Mouse (Mus musculus): ENCODE measurements at regions not wholly inside any gene's neighbourhood (a gene's known extent, or its start where the extent isn't known, plus 50 kb on each side); places are given as distances from the start of the nearest gene placed in this dataset.

- Histone ChIP-seq H3K9me3 (ENCODE audit: control insufficient read depth) (no peaks in the 10 kb centered on the region), H3K36me3 (ENCODE audit: control insufficient read depth, insufficient read depth) (no peaks in the 10 kb centered on the region), H3K4me2 (replicated peaks; ENCODE audit: low read depth) (no peak overlapping the region), H3K4me1 (replicated peaks; ENCODE audit: control insufficient read depth, insufficient read depth, low read length) (no peaks in the 10 kb centered on the region), H3K27ac (ENCODE audit: low read depth, low read length) (no peak overlapping the region), H3K4me3 (ENCODE audit: low read depth, low read length) (no peak overlapping the region), H3K9ac (ENCODE audit: low read depth, low read length) (no peak overlapping the region), H3K27me3 (replicated peaks; ENCODE audit: control insufficient read depth, insufficient read depth, low read length) (no peaks in the 10 kb centered on the region)
- peak; percentile 57 for TF ChIP-seq CTCF (IDR thresholded peaks at IDR 0.05; ENCODE audit: low read depth)
- ATAC-seq: no peak
- 70% methylated on average over 4 of the region's 4 CpGs for WGBS
Observed at GRCm38 (mm10) chr16:75362095-75362494, 223.8 kb downstream of the Lipi start.

DNA sequence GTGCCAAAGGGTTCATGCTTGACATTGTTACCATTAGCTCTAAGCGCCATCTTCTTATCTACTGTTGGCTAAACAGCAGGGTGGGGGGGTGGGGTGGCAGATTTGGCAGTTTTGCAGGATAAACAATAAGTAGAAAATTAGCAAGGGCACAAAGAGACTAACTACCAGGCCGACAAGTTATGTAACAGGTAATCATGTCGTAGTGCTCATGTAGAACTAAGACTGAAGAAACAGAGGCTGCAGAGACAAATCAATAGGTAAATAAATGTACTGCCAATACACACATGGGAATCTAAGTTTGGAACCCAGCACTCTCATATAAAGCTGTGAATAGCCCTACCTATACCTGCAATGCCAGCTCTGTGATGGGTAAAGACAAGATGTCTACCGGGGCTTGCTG lies 225.1 kb downstream of the Lipi start:
- no peak for ATAC-seq
- Histone ChIP-seq H3K4me3 (ENCODE audit: low read depth, low read length) (no peak overlapping the region), H3K36me3 (ENCODE audit: control insufficient read depth, insufficient read depth) (no peaks in the 10 kb centered on the region), H3K27ac (ENCODE audit: low read depth, low read length) (no peak overlapping the region), H3K27me3 (replicated peaks; ENCODE audit: control insufficient read depth, insufficient read depth, low read length) (no peaks in the 10 kb centered on the region), H3K4me2 (replicated peaks; ENCODE audit: low read depth) (no peak overlapping the region), H3K9ac (ENCODE audit: low read depth, low read length) (no peak overlapping the region), H3K9me3 (ENCODE audit: control insufficient read depth) (no peaks in the 10 kb centered on the region), H3K4me1 (replicated peaks; ENCODE audit: control insufficient read depth, insufficient read depth, low read length) (no peaks in the 10 kb centered on the region)
- 70% methylated on average over 4 of the region's 4 CpGs for WGBS
- no peak for TF ChIP-seq CTCF (IDR thresholded peaks at IDR 0.05; ENCODE audit: low read depth)

GRCm38 (mm10) chr16:75353394-75353793 lies 232.5 kb downstream of the Lipi start:
- H3K4me3 ChIP-seq (ENCODE audit: low read depth, low read length): no peak overlapping the region
- no peaks in the 10 kb centered on the region for H3K27me3 ChIP-seq (replicated peaks; ENCODE audit: control insufficient read depth, insufficient read depth, low read length)
- TF ChIP-seq CTCF (IDR thresholded peaks at IDR 0.05; ENCODE audit: low read depth): no peak
- WGBS: 86% methylated on average over 1 of the region's 1 CpGs
- H3K4me2 ChIP-seq (replicated peaks; ENCODE audit: low read depth): no peak overlapping the region
- ATAC-seq: no peak
- H3K4me1 ChIP-seq (replicated peaks; ENCODE audit: control insufficient read depth, insufficient read depth, low read length): no peaks in the 10 kb centered on the region
- no peak overlapping the region for H3K27ac ChIP-seq (ENCODE audit: low read depth, low read length)
- H3K9ac ChIP-seq (ENCODE audit: low read depth, low read length): no peak overlapping the region
- no peaks in the 10 kb centered on the region for H3K9me3 ChIP-seq (ENCODE audit: control insufficient read depth)
- H3K36me3 ChIP-seq (ENCODE audit: control insufficient read depth, insufficient read depth): no peaks in the 10 kb centered on the region

GRCm38 (mm10) chr16:75344201-75344927 lies 241.5 kb downstream of the Lipi start:
- no peak overlapping the region for H3K27ac ChIP-seq (ENCODE audit: low read depth, low read length)
- no peak overlapping the region for H3K4me2 ChIP-seq (replicated peaks; ENCODE audit: low read depth)
- H3K4me3 ChIP-seq (ENCODE audit: low read depth, low read length): no peak overlapping the region
- ATAC-seq: no peak
- H3K36me3 ChIP-seq (ENCODE audit: control insufficient read depth, insufficient read depth): no peaks in the 10 kb centered on the region
- no peaks in the 10 kb centered on the region for H3K4me1 ChIP-seq (replicated peaks; ENCODE audit: control insufficient read depth, insufficient read depth, low read length)
- no peak overlapping the region for H3K9ac ChIP-seq (ENCODE audit: low read depth, low read length)
- H3K27me3 ChIP-seq (replicated peaks; ENCODE audit: control insufficient read depth, insufficient read depth, low read length): no peaks in the 10 kb centered on the region
- WGBS: 88% methylated on average over 8 of the region's 8 CpGs
- no peaks in the 10 kb centered on the region for H3K9me3 ChIP-seq (ENCODE audit: control insufficient read depth)
- no peak for TF ChIP-seq CTCF (IDR thresholded peaks at IDR 0.05; ENCODE audit: low read depth)

- no peak overlapping the region for H3K4me2 ChIP-seq (replicated peaks; ENCODE audit: low read depth)
- peak; percentile 73 for TF ChIP-seq CTCF (IDR thresholded peaks at IDR 0.05; ENCODE audit: low read depth)
- no peaks in the 10 kb centered on the region for H3K9me3 ChIP-seq (ENCODE audit: control insufficient read depth)
- H3K4me1 ChIP-seq (replicated peaks; ENCODE audit: control insufficient read depth, insufficient read depth, low read length): no peaks in the 10 kb centered on the region
- no peak overlapping the region for H3K27ac ChIP-seq (ENCODE audit: low read depth, low read length)
- H3K9ac ChIP-seq (ENCODE audit: low read depth, low read length): no peak overlapping the region
- H3K36me3 ChIP-seq (ENCODE audit: control insufficient read depth, insufficient read depth): no peaks in the 10 kb centered on the region
- no peak for ATAC-seq
- 41% methylated on average over 11 of the region's 11 CpGs for WGBS
- no peaks in the 10 kb centered on the region for H3K27me3 ChIP-seq (replicated peaks; ENCODE audit: control insufficient read depth, insufficient read depth, low read length)
- no peak overlapping the region for H3K4me3 ChIP-seq (ENCODE audit: low read depth, low read length)
Observed at GRCm38 (mm10) chr16:75343028-75343901, 242.6 kb downstream of the Lipi start.

DNA sequence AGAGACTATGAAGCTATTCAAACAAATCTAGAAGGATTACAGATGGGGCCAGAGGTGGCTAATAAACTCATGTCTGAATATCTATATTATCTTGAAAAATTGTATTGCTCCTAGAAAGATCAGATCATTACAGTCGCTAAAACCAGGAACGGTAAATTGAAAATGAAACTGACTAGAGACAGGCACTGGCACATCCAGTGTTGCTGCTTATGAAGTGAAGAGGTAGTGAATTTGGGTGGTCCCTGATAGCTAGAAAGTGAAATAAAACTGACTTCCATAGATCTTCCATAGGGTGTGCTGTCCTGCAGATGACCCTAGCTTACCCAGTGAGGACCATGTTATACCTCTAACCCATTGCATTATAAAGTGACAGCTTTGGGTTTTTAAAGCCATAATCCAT lies 251.6 kb downstream of the Lipi start:
- Histone ChIP-seq H3K9ac (ENCODE audit: low read depth, low read length) (no peak overlapping the region), H3K36me3 (ENCODE audit: control insufficient read depth, insufficient read depth) (no peaks in the 10 kb centered on the region), H3K27ac (ENCODE audit: low read depth, low read length) (no peak overlapping the region), H3K9me3 (ENCODE audit: control insufficient read depth) (no peaks in the 10 kb centered on the region), H3K27me3 (replicated peaks; ENCODE audit: control insufficient read depth, insufficient read depth, low read length) (no peaks in the 10 kb centered on the region), H3K4me3 (ENCODE audit: low read depth, low read length) (no peak overlapping the region), H3K4me1 (replicated peaks; ENCODE audit: control insufficient read depth, insufficient read depth, low read length) (no peaks in the 10 kb centered on the region), H3K4me2 (replicated peaks; ENCODE audit: low read depth) (no peak overlapping the region)
- no peak for ATAC-seq
- WGBS: 56% methylated on average over 2 of the region's 2 CpGs
- TF ChIP-seq CTCF (IDR thresholded peaks at IDR 0.05; ENCODE audit: low read depth): no peak
